Mouse (Mus musculus) MEL (cell line): ENCODE measurements around the gene Polr3h. TPM values are rescaled to one million over a fixed set of nuclear protein-coding genes. Genes with fewer than 3 reads are reported as not detected.

ENCODE experiments used
- DNase-seq: peaks from one replicate; pipeline ENCODE4 v3.0.0; 2011; ENCODE audit warnings: low read depth, low spot score
- H3K27ac ChIP-seq: 2 replicates; pipeline ENCODE4 v1.5.1; 2012; ENCODE audit warnings: low read depth, mild to moderate bottlenecking, control low read depth, low read length, moderate library complexity; ENCODE audit not compliant: control insufficient read depth
- H3K27me3 ChIP-seq, 2 experiments: fragments of 150-350 bp in 1 of 2; sonication (generic) in 1 of 2; 2 replicates each; pipeline ENCODE4 v1.6.1; 2012; ENCODE audit warnings: low read length in 2 of 2, mild to moderate bottlenecking in 2 of 2, improper control_type of control experiment in 1 of 2, moderate library complexity in 1 of 2; ENCODE audit not compliant: insufficient read depth in 2 of 2, control insufficient read depth in 1 of 2
- H3K36me3 ChIP-seq, 2 experiments: 2 replicates each; pipeline ENCODE4 v1.6.1; 2012 to 2014; ENCODE audit warnings: low read length in 2 of 2, improper control_type of control experiment in 1 of 2, inconsistent platforms in 1 of 2, mild to moderate bottlenecking in 1 of 2; ENCODE audit not compliant: insufficient read depth in 2 of 2, control insufficient read depth in 1 of 2
- H3K4me1 ChIP-seq, 2 experiments: fragments of 150-350 bp in 1 of 2; sonication (generic) in 1 of 2; 2 replicates each; pipeline ENCODE4 v1.6.1; 2012; ENCODE audit warnings: low read length in 2 of 2, improper control_type of control experiment in 1 of 2, mild to moderate bottlenecking in 1 of 2; ENCODE audit not compliant: insufficient read depth in 2 of 2, control insufficient read depth in 1 of 2
- H3K4me3 ChIP-seq, 2 experiments: fragments of 150-350 bp in 1 of 2; sonication (generic) in 1 of 2; 2 replicates each; pipeline ENCODE4 v1.5.1; 2012; ENCODE audit warnings: low read depth in 2 of 2, low read length in 2 of 2, mild to moderate bottlenecking in 2 of 2, moderate library complexity in 2 of 2, control low read depth in 1 of 2, improper control_type of control experiment in 1 of 2; ENCODE audit not compliant: control insufficient read depth in 1 of 2, insufficient read depth in 1 of 2
- H3K79me2 ChIP-seq: 2 replicates; pipeline ENCODE4 v1.6.1; 2012; ENCODE audit warnings: mild to moderate bottlenecking, low read length, moderate library complexity; ENCODE audit not compliant: control insufficient read depth, poor library complexity, insufficient read depth
- H3K9ac ChIP-seq: 2 replicates; pipeline ENCODE4 v1.6.1; 2012; ENCODE audit warnings: low read depth, mild to moderate bottlenecking, control low read depth, low read length, moderate library complexity; ENCODE audit not compliant: control insufficient read depth, poor library complexity, severe bottlenecking
- H3K9me3 ChIP-seq: fragments of 150-350 bp; sonication (generic); replicated peaks from 2 replicates; pipeline ENCODE4 v1.6.1; 2012; ENCODE audit warnings: mild to moderate bottlenecking, low read length, improper control_type of control experiment, moderate library complexity; ENCODE audit not compliant: insufficient read depth
- CTCF ChIP-seq, 3 experiments: IDR thresholded peaks in 2 of 3; conservative IDR thresholded peaks in 1 of 3; 2 replicates each; pipeline ENCODE4 v1.5.1; 2011 to 2012; ENCODE audit warnings: low read length in 3 of 3, low read depth in 2 of 3, mild to moderate bottlenecking in 2 of 3, improper control_type of control experiment in 1 of 3, inconsistent platforms in 1 of 3, mixed read lengths in 1 of 3, moderate library complexity in 1 of 3; ENCODE audit not compliant: control insufficient read depth in 1 of 3, insufficient read depth in 1 of 3, poor library complexity in 1 of 3, severe bottlenecking in 1 of 3
- E2F4 ChIP-seq: IDR thresholded peaks from 2 replicates; pipeline ENCODE4 v1.6.1; 2011; ENCODE audit warnings: low read depth, low read length, improper control_type of control experiment, borderline replicate concordance
- GABPA ChIP-seq: IDR thresholded peaks from 2 replicates; pipeline ENCODE4 v1.6.1; 2012; ENCODE audit warnings: low read depth, mild to moderate bottlenecking, inconsistent platforms, low read length, improper control_type of control experiment, moderate library complexity
- HCFC1 ChIP-seq: IDR thresholded peaks from 2 replicates; pipeline ENCODE4 v1.6.1; 2012; ENCODE audit warnings: low read depth, mild to moderate bottlenecking, inconsistent platforms, low read length, improper control_type of control experiment, moderate library complexity
- MYC ChIP-seq: IDR thresholded peaks from 2 replicates; pipeline ENCODE4 v1.6.1; 2011; ENCODE audit warnings: low read depth, mild to moderate bottlenecking, low read length, improper control_type of control experiment, moderate library complexity
- NRF1 ChIP-seq: IDR thresholded peaks from 2 replicates; pipeline ENCODE4 v1.6.1; 2014; ENCODE audit warnings: low read depth, mild to moderate bottlenecking, inconsistent platforms, low read length, improper control_type of control experiment, moderate library complexity; ENCODE audit not compliant: poor library complexity, insufficient read depth, severe bottlenecking
- POLR2A ChIP-seq, 2 experiments: IDR thresholded peaks; 2 replicates each; pipeline ENCODE4 v1.6.1; 2011 to 2012; ENCODE audit warnings: low read length in 2 of 2, mild to moderate bottlenecking in 2 of 2, control low read depth in 1 of 2, improper control_type of control experiment in 1 of 2, low read depth in 1 of 2, moderate library complexity in 1 of 2; ENCODE audit not compliant: control insufficient read depth in 1 of 2, insufficient read depth in 1 of 2, poor library complexity in 1 of 2
- RAD21 ChIP-seq: IDR thresholded peaks from 2 replicates; pipeline ENCODE4 v1.6.1; 2011; ENCODE audit warnings: mild to moderate bottlenecking, low read depth, low read length, improper control_type of control experiment
- SIN3A ChIP-seq: IDR thresholded peaks from 2 replicates; pipeline ENCODE4 v1.6.1; 2012; ENCODE audit warnings: low read length, improper control_type of control experiment, inconsistent platforms
- SMC3 ChIP-seq: IDR thresholded peaks from 2 replicates; pipeline ENCODE4 v1.6.1; 2011; ENCODE audit warnings: low read depth, low read length, improper control_type of control experiment
- ZC3H11A ChIP-seq: IDR thresholded peaks from 2 replicates; pipeline ENCODE4 v1.6.1; 2012; ENCODE audit warnings: low read depth, mild to moderate bottlenecking, inconsistent platforms, low read length, improper control_type of control experiment
- polyA plus RNA-seq, 2 experiments: library from polyadenylated mRNA; stranded (reverse) in 1 of 2; unstranded in 1 of 2; fragments of >175 nt in 1 of 2; fragments of >200 nt in 1 of 2; gene quantifications; 2 replicates each; pipeline versions ENCODE4 v1.2.1 to v1.2.4; 2012; ENCODE audit warnings: low replicate concordance in 2 of 2, low read depth in 1 of 2; ENCODE audit not compliant: insufficient read length in 2 of 2, insufficient read depth in 1 of 2, missing spikeins in 1 of 2
- total RNA-seq: library from RNA; depleted of rRNA; stranded (reverse); fragments of 300-350 nt; gene quantifications from 2 replicates; pipeline ENCODE4 v1.2.3, GENCODE M21; 2012

Gene Polr3h
- total and polyA plus RNA-seq, 3 experiments, result 109 to 304 TPM; not detected in 1

DNA sequence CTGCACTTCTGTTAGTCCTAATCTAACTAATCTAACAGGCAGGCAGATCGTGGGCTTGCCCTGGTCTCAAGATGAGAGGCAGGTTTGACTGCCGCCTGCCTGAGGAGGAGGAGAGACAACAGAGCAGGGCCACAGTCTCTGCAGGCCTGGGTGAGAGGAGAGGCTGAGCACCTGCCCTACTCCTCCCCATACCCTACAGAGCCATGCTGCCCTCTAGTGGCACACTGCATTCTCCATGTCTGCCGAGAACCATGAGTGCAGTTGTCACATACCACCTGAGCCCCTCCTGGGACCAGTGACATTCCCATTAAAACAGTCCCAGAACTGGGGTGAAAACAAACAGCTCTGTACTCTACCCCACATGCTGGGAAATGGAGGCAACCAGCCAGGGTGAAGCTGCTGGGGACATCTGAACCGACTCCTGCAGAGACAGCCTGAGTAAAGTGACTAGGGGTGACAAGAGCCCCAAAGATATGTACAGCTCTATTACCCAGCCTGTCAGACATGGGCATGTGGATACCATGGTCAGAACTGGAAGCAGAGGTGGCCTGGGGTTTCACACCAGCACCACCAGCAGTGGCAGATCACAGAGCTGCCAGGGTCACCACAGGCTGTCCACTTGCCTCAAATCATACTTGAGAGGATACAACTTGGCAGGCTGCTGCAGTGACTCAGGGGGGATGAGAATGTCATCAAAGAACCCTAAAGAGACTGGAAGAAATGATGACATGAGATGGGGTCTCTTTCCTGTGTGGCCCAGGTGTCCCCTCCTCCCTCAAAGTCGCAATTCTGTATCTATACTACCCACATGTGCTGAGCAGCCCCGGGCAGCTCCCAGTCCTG, 8.2 kb downstream of the Polr3h start:
- peaks cover 8% of the 10 kb centered on the region for H3K79me2 ChIP-seq
- H3K4me3 ChIP-seq, result no peak overlapping the region
- peaks cover 8 to 12% of the 10 kb centered on the region in 2 experiments for H3K36me3 ChIP-seq
- DNase-seq, result peak; percentile 77
- no peak overlapping the region for H3K27ac ChIP-seq
- H3K27me3 ChIP-seq, result no peaks in the 10 kb centered on the region
- TF ChIP-seq SIN3A (0 out of 2 replicates have a peak, but pooled peaks have one; percentile 36), RAD21 (peak; percentile 76), MYC (no peak), CTCF (IDR thresholded peaks at IDR 0.05 in 2 of 3, conservative IDR thresholded peaks at IDR 0.05 in 1 of 3; ENCODE audit: control insufficient read depth in 1 of 3, insufficient read depth in 1 of 3, low read depth in 2 of 3, low read length in 3 of 3, poor library complexity in 1 of 3, severe bottlenecking in 1 of 3) (peak; percentile 84 to 94 (median 89)), NRF1 (no peak), SMC3 (peak; percentile 67), E2F4 (no peak), ZC3H11A (peak; percentile 61), POLR2A (IDR thresholded peaks at IDR 0.05; ENCODE audit: control insufficient read depth in 1 of 2, insufficient read depth in 1 of 2, low read depth in 1 of 2, low read length in 2 of 2, poor library complexity in 1 of 2) (no peak)
- H3K4me1 ChIP-seq, result 0 out of 4 replicates have a peak, but pooled peaks cover 0 to 2% of the 10 kb centered on the region in 2 experiments
- H3K9me3 ChIP-seq, result no peaks in the 10 kb centered on the region
- H3K9ac ChIP-seq, result no peak overlapping the region

DNA sequence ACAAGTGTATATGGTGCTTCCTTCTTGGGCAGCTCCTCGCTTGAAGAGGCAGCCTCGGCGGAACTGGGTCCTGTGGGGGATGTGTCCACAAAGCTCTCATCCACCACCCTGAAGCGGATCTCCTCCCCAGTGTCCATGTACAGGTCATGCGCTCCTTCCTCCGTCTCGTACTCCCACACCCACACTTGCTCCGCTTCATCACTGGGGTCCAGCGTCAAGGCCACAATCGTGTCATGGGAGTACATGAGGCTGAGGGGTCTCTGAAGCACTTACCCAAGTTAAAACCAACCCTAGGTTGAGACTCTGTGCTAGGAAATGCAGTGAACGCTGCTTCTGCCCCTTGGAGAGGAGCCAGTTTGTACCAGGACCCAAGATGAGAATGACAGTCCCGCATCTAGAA, 8.8 kb downstream of the Polr3h start:
- peaks cover 8 to 12% of the 10 kb centered on the region in 2 experiments for H3K36me3 ChIP-seq
- DNase-seq, result no peak
- H3K4me1 ChIP-seq, result 0 out of 4 replicates have a peak, but pooled peaks cover 0 to 2% of the 10 kb centered on the region in 2 experiments
- H3K9me3 ChIP-seq, result no peaks in the 10 kb centered on the region
- no peak for TF ChIP-seq HCFC1
- H3K27ac ChIP-seq, result no peak overlapping the region
- peaks cover 3% of the 10 kb centered on the region for H3K79me2 ChIP-seq
- no peak overlapping the region for H3K4me3 ChIP-seq
- no peak overlapping the region for H3K9ac ChIP-seq
- no peaks in the 10 kb centered on the region for H3K27me3 ChIP-seq

DNA sequence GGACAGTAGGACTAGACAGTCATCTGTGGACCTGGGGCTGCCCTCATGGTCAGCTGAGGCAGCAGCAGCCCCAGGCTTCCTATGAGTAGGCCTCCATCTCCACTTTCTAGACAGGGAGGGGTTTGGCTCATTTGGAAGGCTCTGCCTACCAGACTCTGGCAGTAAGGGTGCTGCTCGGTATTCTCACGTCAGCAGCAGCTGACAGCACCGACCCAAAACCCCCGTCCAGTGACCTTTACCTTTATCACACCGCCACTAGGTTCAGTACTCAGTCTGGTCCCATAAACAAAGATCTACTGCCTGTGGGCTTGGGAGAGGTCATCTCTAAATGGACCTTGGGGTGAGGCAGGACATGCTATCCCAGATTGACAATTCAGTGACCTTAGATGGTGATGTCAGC, 10.4 kb downstream of the Polr3h start:
- TF ChIP-seq POLR2A (IDR thresholded peaks at IDR 0.05; ENCODE audit: control insufficient read depth in 1 of 2, insufficient read depth in 1 of 2, low read depth in 1 of 2, low read length in 2 of 2, poor library complexity in 1 of 2), result peak in 1 of 2 experiments; percentile 54; a peak in 2 of 4 replicates
- no peak for TF ChIP-seq GABPA
- Histone ChIP-seq H3K27me3 (no peaks in the 10 kb centered on the region), H3K27ac (no peak overlapping the region), H3K4me1 (0 out of 4 replicates have a peak, but pooled peaks cover 0 to 2% of the 10 kb centered on the region in 2 experiments), H3K4me3 (no peak overlapping the region), H3K9ac (no peak overlapping the region), H3K79me2 (no peaks in the 10 kb centered on the region), H3K9me3 (no peaks in the 10 kb centered on the region), H3K36me3 (peaks cover 8 to 12% of the 10 kb centered on the region in 2 experiments)
- no peak for DNase-seq
